Mouse (Mus musculus) B cell, adult 2 months (primary cell): ENCODE results near the gene Tcl1b1.
"Not testable (repeated sequence)": the region's sequence is repeated elsewhere in the genome, so short reads cannot be mapped to it uniquely, and the experiment has no call there.

Experiments
- DNase-seq, 2 experiments: peaks; one replicate each; pipeline ENCODE4 v3.0.0; 2022

Gene Tcl1b1

GRCm38 (mm10) chr12:105199684-105200497 is 40.4 kb downstream of the Tcl1b1 start:
- not testable (repeated sequence) for DNase-seq

GRCm38 (mm10) chr12:105201657-105202056 is 42.2 kb downstream of the Tcl1b1 start, which contains the start of gene Tcl1b4:
TSS of gene Tcl1b4 (plus strand) at chr12:105201957.
- DNase-seq, result not testable (repeated sequence)

GRCm38 (mm10) chr12:105207071-105207470 is 47.6 kb downstream of the Tcl1b1 start:
- no peak for DNase-seq

DNA sequence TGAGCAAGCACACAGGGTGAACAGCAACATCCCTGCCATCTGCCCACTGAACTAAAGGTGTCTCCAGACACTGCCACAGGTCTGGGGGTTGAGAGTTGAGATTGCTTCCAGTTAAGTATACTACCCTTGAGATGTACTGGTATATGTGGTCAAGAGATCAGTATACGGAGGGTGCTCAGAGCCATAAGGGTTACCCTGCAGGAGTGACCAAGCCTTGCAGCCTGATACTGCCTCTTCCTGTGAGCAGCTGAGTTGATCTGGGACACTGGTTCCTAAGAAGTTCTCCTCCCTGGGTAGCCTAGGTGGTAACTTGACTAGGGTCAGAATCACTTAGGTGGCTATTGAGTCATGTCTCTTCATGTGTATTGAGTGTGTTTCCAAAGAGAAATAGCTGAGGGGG is 49.0 kb downstream of the Tcl1b1 start:
- DNase-seq, result no peak

GRCm38 (mm10) chr12:105209231-105209630 is 49.7 kb downstream of the Tcl1b1 start:
- no peak for DNase-seq
